Mouse (Mus musculus) myocyte (in vitro differentiated cells): ENCODE results near the gene Nr1i3. TPM values are rescaled to one million over a fixed set of nuclear protein-coding genes. Genes with fewer than 3 reads are reported as not detected.
A peak's percentile ranks its signal among the peaks of the same experiment; 100 is the strongest.

Experiments
- H3K27me3 ChIP-seq: one replicate; pipeline ENCODE4 v1.6.1; 2011; ENCODE audit not compliant: control insufficient read depth, insufficient read depth, insufficient read length
- H3K36me3 ChIP-seq: one replicate; pipeline ENCODE4 v1.6.1; 2011; ENCODE audit not compliant: control insufficient read depth, insufficient read depth
- H3K4me2 ChIP-seq: one replicate; pipeline ENCODE4 v1.6.1; 2011; ENCODE audit warnings: low read depth, control low read depth
- H3K4me3 ChIP-seq: one replicate; pipeline ENCODE4 v1.5.1; 2011; ENCODE audit warnings: mild to moderate bottlenecking, control low read depth, moderate library complexity
- H3K79me2 ChIP-seq: one replicate; pipeline ENCODE4 v1.6.1; 2011; ENCODE audit not compliant: control insufficient read depth, insufficient read depth
- H3ac ChIP-seq: one replicate; pipeline ENCODE4 v1.6.1; 2011; ENCODE audit not compliant: control insufficient read depth, insufficient read length
- CEBPB ChIP-seq: IDR thresholded peaks from 2 replicates; pipeline ENCODE4 v1.6.1; 2011; ENCODE audit warnings: mild to moderate bottlenecking, moderate library complexity; ENCODE audit not compliant: poor library complexity, insufficient read depth, severe bottlenecking
- E2F4 ChIP-seq: IDR thresholded peaks from one replicate; pipeline ENCODE4 v1.6.1; 2011; ENCODE audit warnings: mild to moderate bottlenecking, control low read depth, moderate library complexity; ENCODE audit not compliant: insufficient read depth
- MAX ChIP-seq: IDR thresholded peaks from one replicate; pipeline ENCODE4 v1.6.1; 2011; ENCODE audit warnings: low read depth, mild to moderate bottlenecking, control low read depth
- MYOD1 ChIP-seq, 3 experiments: IDR thresholded peaks; one replicate each; pipeline ENCODE4 v1.6.1; 2011; ENCODE audit warnings: control low read depth in 2 of 3, low read depth in 2 of 3, mild to moderate bottlenecking in 2 of 3, moderate library complexity in 1 of 3; ENCODE audit not compliant: insufficient read length in 2 of 3, control insufficient read depth in 1 of 3
- MYOG ChIP-seq, 3 experiments: IDR thresholded peaks; one replicate each; pipeline ENCODE4 v1.6.1; 2011; ENCODE audit warnings: control low read depth in 2 of 3, low read depth in 2 of 3, mild to moderate bottlenecking in 2 of 3; ENCODE audit not compliant: insufficient read length in 2 of 3, control insufficient read depth in 1 of 3, insufficient read depth in 1 of 3
- POLR2A ChIP-seq: IDR thresholded peaks from one replicate; pipeline ENCODE4 v1.6.1; 2011; ENCODE audit warnings: low read depth, mild to moderate bottlenecking, control low read depth, moderate library complexity; ENCODE audit not compliant: insufficient read length
- POLR2AphosphoS2 ChIP-seq: IDR thresholded peaks from one replicate; pipeline ENCODE4 v1.6.1; 2011; ENCODE audit warnings: low read depth, control low read depth; ENCODE audit not compliant: insufficient read length
- REST ChIP-seq: IDR thresholded peaks from one replicate; pipeline ENCODE4 v1.6.1; 2011; ENCODE audit warnings: mild to moderate bottlenecking, control low read depth, moderate library complexity; ENCODE audit not compliant: insufficient read depth, insufficient read length
- SRF ChIP-seq: IDR thresholded peaks from one replicate; pipeline ENCODE4 v1.6.1; 2011; ENCODE audit warnings: low read depth; ENCODE audit not compliant: control insufficient read depth, insufficient read length
- TCF12 ChIP-seq: IDR thresholded peaks from one replicate; pipeline ENCODE4 v1.6.1; 2011; ENCODE audit warnings: mild to moderate bottlenecking, control low read depth; ENCODE audit not compliant: poor library complexity, insufficient read depth, severe bottlenecking
- TCF3 ChIP-seq: IDR thresholded peaks from one replicate; pipeline ENCODE4 v1.6.1; 2011; ENCODE audit warnings: low read depth, control low read depth; ENCODE audit not compliant: insufficient read length
- USF1 ChIP-seq: IDR thresholded peaks from one replicate; pipeline ENCODE4 v1.6.1; 2011; ENCODE audit warnings: low read depth, mild to moderate bottlenecking, control low read depth, moderate library complexity
- polyA plus RNA-seq: library from polyadenylated mRNA; unstranded; fragments of >200 nt; fragmentation: generic; extraction: Trizol; gene quantifications from one replicate; pipeline ENCODE4 v1.2.1, GENCODE M21; 2012; ENCODE audit warnings: missing spikeins

Gene Nr1i3
- polyA plus RNA-seq, 1 experiment, result 0.06 TPM

GRCm38 (mm10) chr1:171205704-171206493, 7.9 kb upstream of the Nr1i3 start:
- no peaks in the 10 kb centered on the region for H3K36me3 ChIP-seq
- no peaks in the 10 kb centered on the region for H3K79me2 ChIP-seq
- H3ac ChIP-seq, result no peak overlapping the region
- no peak overlapping the region for H3K4me3 ChIP-seq
- H3K4me2 ChIP-seq, result no peak overlapping the region
- no peaks in the 10 kb centered on the region for H3K27me3 ChIP-seq
- TF ChIP-seq REST (no peak), POLR2AphosphoS2 (no peak), MYOD1 (IDR thresholded peaks at IDR 0.05; ENCODE audit: control insufficient read depth in 1 of 3, insufficient read length in 2 of 3, low read depth in 2 of 3) (no peak), CEBPB (no peak), SRF (no peak), E2F4 (no peak), MAX (no peak), TCF3 (no peak), TCF12 (no peak), POLR2A (no peak), MYOG (IDR thresholded peaks at IDR 0.05; ENCODE audit: control insufficient read depth in 1 of 3, insufficient read depth in 1 of 3, insufficient read length in 2 of 3, low read depth in 2 of 3) (no peak), USF1 (no peak)

- Histone ChIP-seq H3K79me2 (no peaks in the 10 kb centered on the region), H3ac (no peak overlapping the region), H3K27me3 (no peaks in the 10 kb centered on the region), H3K4me3 (no peak overlapping the region), H3K4me2 (peak overlapping the region; percentile 56), H3K36me3 (no peaks in the 10 kb centered on the region)
- no peak for TF ChIP-seq E2F4
- TF ChIP-seq POLR2A, result no peak
- TF ChIP-seq CEBPB, result no peak
- TF ChIP-seq MYOG (IDR thresholded peaks at IDR 0.05; ENCODE audit: control insufficient read depth in 1 of 3, insufficient read depth in 1 of 3, insufficient read length in 2 of 3, low read depth in 2 of 3), result no peak
- TF ChIP-seq SRF, result no peak
- TF ChIP-seq MAX, result no peak
- no peak for TF ChIP-seq TCF3
- TF ChIP-seq USF1, result no peak
- TF ChIP-seq TCF12, result no peak
- TF ChIP-seq REST, result no peak
- no peak for TF ChIP-seq POLR2AphosphoS2
- TF ChIP-seq MYOD1 (IDR thresholded peaks at IDR 0.05; ENCODE audit: control insufficient read depth in 1 of 3, insufficient read length in 2 of 3, low read depth in 2 of 3), result no peak
These were observed 4.4 kb upstream of the Nr1i3 start for GRCm38 (mm10) chr1:171209409-171209808.

DNA sequence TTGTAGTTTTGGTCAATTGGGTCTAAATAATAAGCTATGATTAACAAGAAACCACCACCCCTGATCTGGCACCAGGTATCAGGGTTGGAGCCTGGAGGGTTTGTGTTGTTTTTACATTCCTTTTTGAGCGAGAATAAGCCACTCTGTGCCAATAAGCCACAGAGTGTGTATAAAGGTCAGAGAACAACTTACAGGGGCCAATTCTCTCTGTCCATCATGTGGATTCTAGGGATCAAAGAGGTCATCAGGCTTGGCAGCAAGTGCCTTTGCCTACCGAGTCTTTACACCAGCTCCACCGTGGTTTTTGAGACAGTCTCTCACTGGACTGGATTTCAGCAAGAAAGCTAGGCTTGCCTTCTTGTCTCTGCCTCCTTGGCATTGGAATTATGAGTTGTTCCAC, 916 bp upstream of the Nr1i3 start:
- no peaks in the 10 kb centered on the region for H3K27me3 ChIP-seq
- no peak for TF ChIP-seq MAX
- no peak for TF ChIP-seq TCF3
- TF ChIP-seq CEBPB, result no peak
- TF ChIP-seq E2F4, result no peak
- no peak for TF ChIP-seq MYOD1 (IDR thresholded peaks at IDR 0.05; ENCODE audit: control insufficient read depth in 1 of 3, insufficient read length in 2 of 3, low read depth in 2 of 3)
- TF ChIP-seq REST, result no peak
- TF ChIP-seq TCF12, result no peak
- TF ChIP-seq SRF, result no peak
- TF ChIP-seq USF1, result no peak
- TF ChIP-seq POLR2AphosphoS2, result no peak
- no peak for TF ChIP-seq POLR2A
- no peak for TF ChIP-seq MYOG (IDR thresholded peaks at IDR 0.05; ENCODE audit: control insufficient read depth in 1 of 3, insufficient read depth in 1 of 3, insufficient read length in 2 of 3, low read depth in 2 of 3)
- no peaks in the 10 kb centered on the region for H3K79me2 ChIP-seq
- no peaks in the 10 kb centered on the region for H3K36me3 ChIP-seq
- H3K4me2 ChIP-seq, result no peak overlapping the region
- no peak overlapping the region for H3K4me3 ChIP-seq
- no peak overlapping the region for H3ac ChIP-seq

GRCm38 (mm10) chr1:171216241-171216955, 2.6 kb downstream of the Nr1i3 start:
- Histone ChIP-seq H3K36me3 (peaks cover 4% of the 10 kb centered on the region), H3K4me3 (no peak overlapping the region), H3ac (no peak overlapping the region), H3K27me3 (no peaks in the 10 kb centered on the region), H3K4me2 (no peak overlapping the region), H3K79me2 (no peaks in the 10 kb centered on the region)
- no peak for TF ChIP-seq MYOG (IDR thresholded peaks at IDR 0.05; ENCODE audit: control insufficient read depth in 1 of 3, insufficient read depth in 1 of 3, insufficient read length in 2 of 3, low read depth in 2 of 3)
- TF ChIP-seq TCF12, result no peak
- TF ChIP-seq REST, result no peak
- no peak for TF ChIP-seq CEBPB
- no peak for TF ChIP-seq USF1
- TF ChIP-seq MYOD1 (IDR thresholded peaks at IDR 0.05; ENCODE audit: control insufficient read depth in 1 of 3, insufficient read length in 2 of 3, low read depth in 2 of 3), result no peak
- no peak for TF ChIP-seq SRF
- no peak for TF ChIP-seq TCF3
- no peak for TF ChIP-seq E2F4
- no peak for TF ChIP-seq POLR2A
- no peak for TF ChIP-seq POLR2AphosphoS2
- no peak for TF ChIP-seq MAX
